Mouse (Mus musculus) myocyte (in vitro differentiated cells): ENCODE measurements at regions not wholly inside any gene's neighbourhood (a gene's known extent, or its start where the extent isn't known, plus 50 kb on each side); places are given as distances from the start of the nearest gene placed in this dataset.

Source experiments
- CEBPB ChIP-seq: IDR thresholded peaks from 2 replicates; pipeline ENCODE4 v1.6.1; 2011; ENCODE audit warnings: mild to moderate bottlenecking, moderate library complexity; ENCODE audit not compliant: poor library complexity, insufficient read depth, severe bottlenecking
- E2F4 ChIP-seq: IDR thresholded peaks from one replicate; pipeline ENCODE4 v1.6.1; 2011; ENCODE audit warnings: mild to moderate bottlenecking, control low read depth, moderate library complexity; ENCODE audit not compliant: insufficient read depth
- MAX ChIP-seq: IDR thresholded peaks from one replicate; pipeline ENCODE4 v1.6.1; 2011; ENCODE audit warnings: low read depth, mild to moderate bottlenecking, control low read depth
- MYOD1 ChIP-seq, 3 experiments: IDR thresholded peaks; one replicate each; pipeline ENCODE4 v1.6.1; 2011; ENCODE audit warnings: control low read depth in 2 of 3, low read depth in 2 of 3, mild to moderate bottlenecking in 2 of 3, moderate library complexity in 1 of 3; ENCODE audit not compliant: insufficient read length in 2 of 3, control insufficient read depth in 1 of 3
- MYOG ChIP-seq, 3 experiments: IDR thresholded peaks; one replicate each; pipeline ENCODE4 v1.6.1; 2011; ENCODE audit warnings: control low read depth in 2 of 3, low read depth in 2 of 3, mild to moderate bottlenecking in 2 of 3; ENCODE audit not compliant: insufficient read length in 2 of 3, control insufficient read depth in 1 of 3, insufficient read depth in 1 of 3
- POLR2A ChIP-seq: IDR thresholded peaks from one replicate; pipeline ENCODE4 v1.6.1; 2011; ENCODE audit warnings: low read depth, mild to moderate bottlenecking, control low read depth, moderate library complexity; ENCODE audit not compliant: insufficient read length
- POLR2AphosphoS2 ChIP-seq: IDR thresholded peaks from one replicate; pipeline ENCODE4 v1.6.1; 2011; ENCODE audit warnings: low read depth, control low read depth; ENCODE audit not compliant: insufficient read length
- TCF12 ChIP-seq: IDR thresholded peaks from one replicate; pipeline ENCODE4 v1.6.1; 2011; ENCODE audit warnings: mild to moderate bottlenecking, control low read depth; ENCODE audit not compliant: poor library complexity, insufficient read depth, severe bottlenecking
- USF1 ChIP-seq: IDR thresholded peaks from one replicate; pipeline ENCODE4 v1.6.1; 2011; ENCODE audit warnings: low read depth, mild to moderate bottlenecking, control low read depth, moderate library complexity

- TF ChIP-seq USF1 (no peak), E2F4 (no peak), POLR2A (no peak), CEBPB (no peak), MAX (no peak), POLR2AphosphoS2 (no peak), MYOG (IDR thresholded peaks at IDR 0.05; ENCODE audit: control insufficient read depth in 1 of 3, insufficient read depth in 1 of 3, insufficient read length in 2 of 3, low read depth in 2 of 3) (no peak), TCF12 (no peak), MYOD1 (IDR thresholded peaks at IDR 0.05; ENCODE audit: control insufficient read depth in 1 of 3, insufficient read length in 2 of 3, low read depth in 2 of 3) (no peak)
These were observed 346.7 kb upstream of the Mpdz start for GRCm38 (mm10) chr4:81789274-81789673.
